Mouse (Mus musculus): Measurements from ENCODE around the gene Wfdc15a.

- TF ChIP-seq CTCF (conservative IDR thresholded peaks at IDR 0.05; ENCODE audit: low read length) (no peak), NANOG (IDR thresholded peaks at IDR 0.05; ENCODE audit: borderline replicate concordance, low read length) (no peak), POU5F1 (IDR thresholded peaks at IDR 0.05; ENCODE audit: borderline replicate concordance, low read length) (no peak)
These were observed 38.3 kb downstream of the Wfdc15a start for GRCm38 (mm10) chr2:164161515-164162055.

Data from E14TG2a.4 (cell line).